Mouse (Mus musculus) liver, postnatal 0 days (tissue): ENCODE results near the gene Rpl31. TPM values are rescaled to one million over a fixed set of nuclear protein-coding genes. Genes with fewer than 3 reads are reported as not detected.

Experiments used
- ATAC-seq: fragments of 200-750 bp; cut with Nextera tagmentation; 2 replicates; pipeline ENCODE4 v1.8.0; 2017; ENCODE audit warnings: mild to moderate bottlenecking, moderate library complexity
- DNase-seq: peaks from one replicate; pipeline ENCODE4 v3.0.0-alpha.2; 2016
- H3K27ac ChIP-seq: fragments of 300-500 bp; sonication (generic); 2 replicates; pipeline ENCODE4 v1.5.1; 2014; ENCODE audit warnings: antibody characterized with exemption, moderate library complexity, mild to moderate bottlenecking, low read depth
- H3K27me3 ChIP-seq: fragments of 300-500 bp; sonication (generic); 2 replicates; pipeline ENCODE4 v1.6.1; 2014; ENCODE audit warnings: low read length, control low read depth, mixed read lengths; ENCODE audit not compliant: insufficient read depth
- H3K36me3 ChIP-seq: fragments of 300-500 bp; sonication (generic); replicated peaks from 2 replicates; pipeline ENCODE4 v1.6.1; 2014; ENCODE audit warnings: mild to moderate bottlenecking, control low read depth, low read length, moderate library complexity, mixed read lengths; ENCODE audit not compliant: insufficient read depth
- H3K4me1 ChIP-seq: fragments of 300-500 bp; sonication (generic); 2 replicates; pipeline ENCODE4 v1.6.1; 2014; ENCODE audit warnings: antibody characterized with exemption, mild to moderate bottlenecking, control low read depth; ENCODE audit not compliant: insufficient read depth
- H3K4me2 ChIP-seq: fragments of 300-500 bp; sonication (generic); 2 replicates; pipeline ENCODE4 v1.6.1; 2014; ENCODE audit warnings: low read depth, mild to moderate bottlenecking, low read length, moderate library complexity, mixed read lengths
- H3K4me3 ChIP-seq: fragments of 300-500 bp; sonication (generic); 2 replicates; pipeline ENCODE4 v1.5.1; 2014; ENCODE audit warnings: low read depth, low read length
- H3K9ac ChIP-seq: fragments of 300-500 bp; sonication (generic); replicated peaks from 2 replicates; pipeline ENCODE4 v1.6.1; 2014; ENCODE audit warnings: mild to moderate bottlenecking, moderate library complexity
- H3K9me3 ChIP-seq: fragments of 300-500 bp; sonication (generic); 2 replicates; pipeline ENCODE4 v1.6.1; 2016; ENCODE audit warnings: mild to moderate bottlenecking, control low read depth, low read length, mixed read lengths
- CTCF ChIP-seq: sonication (generic); IDR thresholded peaks from 2 replicates; pipeline ENCODE4 v1.5.1; 2016; ENCODE audit warnings: antibody characterized with exemption, low read depth
- EP300 ChIP-seq: IDR thresholded peaks from 2 replicates; pipeline ENCODE4 v1.6.1; 2016; ENCODE audit warnings: antibody characterized with exemption, low read depth, mild to moderate bottlenecking
- WGBS: fragments of 180-500 bp; shearing (Covaris S2); extraction: QIAGEN DNeasy Blood & Tissue Kit; methylation state at CpG from one replicate; pipeline ENCODE4 v1.1.7; 2014; ENCODE audit not compliant: insufficient replicate concordance; 5-methylcytosine and 5-hydroxymethylcytosine counted together
- polyA plus RNA-seq: library from polyadenylated mRNA; unstranded; fragments of >200 nt; fragmentation: Nextera tagmentation; extraction: Ambion mirVana; gene quantifications from 2 replicates; pipeline ENCODE4 v1.2.1, GENCODE M21; 2015

The Rpl31 gene
- polyA plus RNA-seq, 1 experiment from 2014 or later: 306 TPM

DNA sequence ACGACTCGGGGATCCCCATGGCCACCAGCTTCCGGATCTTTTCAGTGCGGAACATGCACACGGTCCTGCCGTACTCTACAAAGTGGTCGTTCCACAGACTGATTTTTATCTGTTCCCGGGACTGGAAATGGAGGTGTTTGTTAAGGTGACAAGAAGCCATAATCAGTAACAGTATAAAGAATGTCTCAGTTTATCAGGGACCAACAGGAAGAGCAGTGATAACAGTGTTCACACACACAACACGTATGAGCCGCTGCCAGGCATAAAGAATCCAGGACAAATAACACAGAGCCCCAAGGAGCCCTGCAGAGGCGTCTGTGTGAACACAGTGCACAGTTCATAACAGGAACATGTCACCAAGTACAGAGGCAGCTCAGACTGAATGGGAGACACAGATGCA, 21.7 kb downstream of the Rpl31 start:
- Histone ChIP-seq H3K9ac (no peak overlapping the region), H3K4me1 (peaks cover 9% of the 10 kb centered on the region), H3K36me3 (peaks cover 68% of the 10 kb centered on the region), H3K27me3 (no peaks in the 10 kb centered on the region), H3K4me3 (no peak overlapping the region), H3K9me3 (no peaks in the 10 kb centered on the region), H3K27ac (no peak overlapping the region), H3K4me2 (peak overlapping the region; percentile 24)
- TF ChIP-seq CTCF (no peak), EP300 (no peak)
- 65% methylated on average over 11 of the region's 11 CpGs for WGBS
- DNase-seq: no peak
- no peak for ATAC-seq

GRCm38 (mm10) chr1:39391652-39392051, 24.0 kb downstream of the Rpl31 start:
- WGBS: 86% methylated on average over 6 of the region's 6 CpGs
- peaks cover 60% of the 10 kb centered on the region for H3K36me3 ChIP-seq
- no peak for DNase-seq
- no peak overlapping the region for H3K9ac ChIP-seq
- H3K4me3 ChIP-seq: no peak overlapping the region
- no peak overlapping the region for H3K4me2 ChIP-seq
- H3K4me1 ChIP-seq: peaks cover 9% of the 10 kb centered on the region; the same call in 1 of the 2 replicates
- no peaks in the 10 kb centered on the region for H3K9me3 ChIP-seq
- no peak for TF ChIP-seq CTCF
- no peak overlapping the region for H3K27ac ChIP-seq
- no peaks in the 10 kb centered on the region for H3K27me3 ChIP-seq
- no peak for ATAC-seq

DNA sequence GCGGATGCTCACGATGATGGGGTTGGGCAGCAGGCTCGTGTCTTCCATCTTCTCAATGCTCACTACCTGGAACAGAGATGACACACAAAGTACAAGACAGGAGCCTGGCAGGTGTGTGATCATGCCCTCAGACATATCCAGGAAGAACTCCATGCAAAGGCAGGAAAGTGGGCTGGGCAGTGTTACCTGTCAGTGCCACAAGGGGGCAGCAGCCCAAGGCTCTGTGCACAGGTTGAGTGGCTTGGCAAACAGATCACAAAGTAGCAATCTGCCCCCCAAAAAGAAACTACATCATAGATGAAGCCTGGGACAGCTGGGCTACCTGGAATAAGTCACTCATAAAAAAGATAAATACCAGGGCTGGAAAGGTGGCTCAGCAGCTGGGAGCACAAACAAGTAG, 24.5 kb downstream of the Rpl31 start:
- H3K4me2 ChIP-seq: no peak overlapping the region
- H3K4me3 ChIP-seq: no peak overlapping the region
- no peak overlapping the region for H3K27ac ChIP-seq
- peaks cover under 1% of the 10 kb centered on the region for H3K9me3 ChIP-seq
- H3K4me1 ChIP-seq: peaks cover 9% of the 10 kb centered on the region; the same call in 1 of the 2 replicates
- no peaks in the 10 kb centered on the region for H3K27me3 ChIP-seq
- no peak overlapping the region for H3K9ac ChIP-seq
- DNase-seq: peak; percentile 84
- 79% methylated on average over 3 of the region's 3 CpGs for WGBS
- TF ChIP-seq CTCF (peak; percentile 94), EP300 (no peak)
- peaks cover 65% of the 10 kb centered on the region for H3K36me3 ChIP-seq
- ATAC-seq: peak; percentile 40

DNA sequence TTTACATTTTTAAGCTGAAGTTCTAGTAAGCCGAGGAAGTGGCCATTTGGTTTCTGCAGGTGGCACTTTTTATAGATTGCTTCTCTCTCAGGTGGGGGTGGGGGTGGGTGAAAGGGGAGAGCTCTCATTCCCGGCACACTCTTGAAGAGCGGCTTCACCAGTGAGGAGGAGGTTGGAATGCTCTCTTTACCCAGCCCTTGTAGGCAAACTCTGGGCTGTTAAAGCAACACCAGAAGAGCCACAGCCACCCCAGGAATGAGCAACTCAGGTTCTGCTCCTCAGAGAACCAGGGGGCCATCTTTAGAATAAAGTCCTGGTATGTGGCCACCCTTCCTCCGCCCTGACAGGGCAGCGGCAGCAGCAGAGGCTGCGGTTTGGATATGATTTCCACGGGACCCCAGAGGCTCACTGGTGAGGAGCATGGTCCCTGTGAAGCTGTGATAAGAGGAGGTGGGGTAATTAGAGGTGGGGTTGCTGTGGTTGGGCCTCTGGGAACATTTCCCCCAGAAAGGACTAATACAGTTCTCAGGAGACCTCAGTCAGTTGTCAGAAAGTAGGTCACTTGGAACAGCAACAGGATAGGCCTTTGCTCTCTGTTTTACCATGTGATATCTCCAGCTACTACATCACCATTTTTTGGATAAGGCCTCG, 25.7 kb downstream of the Rpl31 start:
- TF ChIP-seq EP300 (peak; percentile 75), CTCF (no peak)
- peaks cover 4% of the 10 kb centered on the region for H3K9me3 ChIP-seq
- H3K4me3 ChIP-seq: no peak overlapping the region
- no peak for DNase-seq
- H3K4me2 ChIP-seq: no peak overlapping the region
- H3K9ac ChIP-seq: no peak overlapping the region
- no peaks in the 10 kb centered on the region for H3K27me3 ChIP-seq
- 55% methylated on average over 8 of the region's 8 CpGs for WGBS
- peak; percentile 69 for ATAC-seq
- peaks cover 65% of the 10 kb centered on the region for H3K36me3 ChIP-seq
- no peak overlapping the region; the same call in 1 of the 2 replicates for H3K27ac ChIP-seq
- H3K4me1 ChIP-seq: peaks cover 5% of the 10 kb centered on the region; the same call in 1 of the 2 replicates

DNA sequence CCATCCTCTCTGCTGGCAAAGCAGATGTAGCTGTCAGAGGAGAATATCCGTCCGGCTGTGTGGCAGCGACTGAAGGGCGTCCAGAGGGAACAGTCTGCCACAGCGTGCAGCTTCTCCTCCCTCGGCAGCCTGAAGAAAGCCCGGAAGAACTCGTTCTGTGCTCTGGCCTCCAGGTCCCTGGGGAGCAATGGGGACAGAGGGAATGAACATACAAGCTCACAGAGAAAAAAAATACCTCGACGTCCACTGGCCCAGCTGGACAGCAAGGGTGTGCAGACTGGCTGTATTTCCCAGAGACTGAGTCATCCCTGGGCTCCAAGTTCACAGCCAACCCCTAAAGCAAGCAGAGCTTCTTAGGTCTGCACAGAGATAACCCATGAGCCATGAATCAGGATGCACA, 26.5 kb downstream of the Rpl31 start:
- ATAC-seq: no peak
- H3K27me3 ChIP-seq: no peaks in the 10 kb centered on the region
- no peak overlapping the region for H3K4me3 ChIP-seq
- H3K4me2 ChIP-seq: no peak overlapping the region
- no peak overlapping the region for H3K27ac ChIP-seq
- 79% methylated on average over 10 of the region's 10 CpGs for WGBS
- H3K36me3 ChIP-seq: peaks cover 67% of the 10 kb centered on the region
- TF ChIP-seq EP300 (no peak), CTCF (no peak)
- DNase-seq: no peak
- H3K9ac ChIP-seq: no peak overlapping the region
- H3K9me3 ChIP-seq: peaks cover 4% of the 10 kb centered on the region
- H3K4me1 ChIP-seq: peaks cover 5% of the 10 kb centered on the region; the same call in 1 of the 2 replicates

DNA sequence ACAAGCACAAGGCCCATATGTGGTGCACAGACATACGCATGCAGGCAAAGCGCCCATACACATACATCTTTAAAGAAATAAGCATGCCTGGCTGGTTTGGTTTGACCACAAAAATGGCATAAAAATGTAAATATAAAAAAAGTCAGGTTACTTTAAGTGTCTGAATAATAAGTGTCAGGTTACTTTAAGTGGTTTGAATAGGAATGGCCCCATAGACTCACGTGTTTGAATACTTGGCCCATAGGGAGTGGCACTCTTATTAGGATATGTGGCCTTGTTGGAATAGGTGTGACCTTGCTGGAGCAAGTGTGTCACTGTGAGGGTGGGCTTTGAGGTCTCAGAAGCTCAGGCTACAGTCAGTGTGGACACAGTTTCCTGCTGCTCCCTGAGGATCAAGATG, 27.0 kb downstream of the Rpl31 start:
- H3K4me2 ChIP-seq: no peak overlapping the region
- no peaks in the 10 kb centered on the region for H3K27me3 ChIP-seq
- H3K27ac ChIP-seq: no peak overlapping the region
- 93% methylated on average over 3 of the region's 3 CpGs for WGBS
- peaks cover 5% of the 10 kb centered on the region; the same call in 1 of the 2 replicates for H3K4me1 ChIP-seq
- DNase-seq (no peak), ATAC-seq (no peak)
- no peak for TF ChIP-seq CTCF
- no peak for TF ChIP-seq EP300
- H3K9me3 ChIP-seq: peaks cover 4% of the 10 kb centered on the region
- H3K4me3 ChIP-seq: no peak overlapping the region
- peaks cover 67% of the 10 kb centered on the region for H3K36me3 ChIP-seq
- no peak overlapping the region for H3K9ac ChIP-seq
